Mouse (Mus musculus) ES-E14 (cell line): ENCODE results near the gene Adgrl3.

ENCODE experiments used
- CHD2 ChIP-seq: IDR thresholded peaks from 2 replicates; pipeline ENCODE4 v1.6.1; 2014; ENCODE audit warnings: mild to moderate bottlenecking, low read depth, low read length, inconsistent platforms
- MAFK ChIP-seq: IDR thresholded peaks from 2 replicates; pipeline ENCODE4 v1.6.1; 2014; ENCODE audit warnings: mild to moderate bottlenecking, low read depth, low read length, inconsistent platforms; ENCODE audit not compliant: insufficient read depth
- ZNF384 ChIP-seq: IDR thresholded peaks from 2 replicates; pipeline ENCODE4 v1.6.1; 2012; ENCODE audit warnings: low read depth, low read length, inconsistent platforms

DNA sequence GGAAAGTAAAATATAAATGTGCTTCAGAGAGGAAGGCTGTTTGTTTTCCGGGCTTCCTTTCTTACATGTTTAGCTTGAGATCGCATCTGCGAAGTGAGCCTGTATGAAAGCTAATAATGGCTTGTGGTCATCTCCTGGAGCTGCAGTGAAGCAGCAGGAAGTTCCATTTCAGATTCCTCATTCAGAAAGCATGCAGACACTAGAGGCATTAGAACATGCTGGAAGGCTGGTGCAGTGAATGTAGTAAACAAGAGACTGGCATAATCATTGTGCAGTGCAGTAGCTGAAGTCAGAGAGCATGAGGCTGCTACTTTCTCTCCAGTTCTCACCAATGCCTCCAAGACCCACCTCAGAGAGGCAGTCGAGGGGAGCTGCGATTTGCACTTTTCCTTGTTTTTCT is 601.2 kb downstream of the Adgrl3 start:
- TF ChIP-seq ZNF384: no peak
- TF ChIP-seq MAFK: no peak
- no peak for TF ChIP-seq CHD2
